Mouse (Mus musculus): Measurements from ENCODE around the gene Tex26. TPM values are rescaled to one million over a fixed set of nuclear protein-coding genes. Genes with fewer than 3 reads are reported as not detected.
A peak's percentile ranks its signal among the peaks of the same experiment; 100 is the strongest.

Tex26 gene
- polyA plus RNA-seq, 1 experiment from 2014 or later = 0.62 TPM

DNA sequence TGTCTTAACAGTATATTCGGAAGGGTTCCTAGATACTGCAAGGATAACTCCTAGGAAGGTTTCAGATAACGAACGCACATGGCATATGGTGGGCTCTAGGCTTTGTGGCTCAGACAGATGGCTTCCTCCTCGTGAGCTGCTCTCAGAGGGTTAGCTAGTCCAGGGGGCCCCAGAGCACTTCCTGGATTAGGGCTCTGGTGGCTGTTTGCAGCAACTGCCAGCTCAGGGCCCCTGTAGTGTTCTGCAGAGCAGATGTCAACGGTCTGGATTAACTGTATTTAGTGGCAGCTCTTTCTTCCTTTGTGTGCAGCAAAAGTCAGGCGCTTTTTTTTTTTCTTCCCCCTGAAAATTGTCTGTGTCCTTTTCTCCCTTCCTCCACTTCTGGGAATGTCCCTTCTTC is 11.1 kb upstream of the Tex26 start:
- Histone ChIP-seq H3K9me3 (ENCODE audit: control insufficient read depth, low read length) (no peaks in the 10 kb centered on the region), H3K4me1 (ENCODE audit: control insufficient read depth, insufficient read depth, low read length) (peaks cover 8% of the 10 kb centered on the region; the same call in 1 of the 2 replicates), H3K9ac (replicated peaks; ENCODE audit: low read depth, low read length) (0 out of 2 replicates have a peak overlapping the region, but pooled peaks have one; percentile 8), H3K36me3 (ENCODE audit: control insufficient read depth, insufficient read depth, low read length) (no peaks in the 10 kb centered on the region), H3K4me3 (ENCODE audit: low read depth, low read length) (no peak overlapping the region), H3K4me2 (ENCODE audit: low read depth, low read length) (no peak overlapping the region), H3K27me3 (ENCODE audit: control insufficient read depth, insufficient read depth, low read length) (no peaks in the 10 kb centered on the region), H3K27ac (ENCODE audit: low read depth, low read length) (0 out of 2 replicates have a peak overlapping the region, but pooled peaks have one; percentile 7)
- peak; percentile 49; the same call in 1 of the 2 replicates for ATAC-seq (ENCODE audit: low read depth)
- WGBS = 12% methylated on average over 6 of the region's 6 CpGs

DNA sequence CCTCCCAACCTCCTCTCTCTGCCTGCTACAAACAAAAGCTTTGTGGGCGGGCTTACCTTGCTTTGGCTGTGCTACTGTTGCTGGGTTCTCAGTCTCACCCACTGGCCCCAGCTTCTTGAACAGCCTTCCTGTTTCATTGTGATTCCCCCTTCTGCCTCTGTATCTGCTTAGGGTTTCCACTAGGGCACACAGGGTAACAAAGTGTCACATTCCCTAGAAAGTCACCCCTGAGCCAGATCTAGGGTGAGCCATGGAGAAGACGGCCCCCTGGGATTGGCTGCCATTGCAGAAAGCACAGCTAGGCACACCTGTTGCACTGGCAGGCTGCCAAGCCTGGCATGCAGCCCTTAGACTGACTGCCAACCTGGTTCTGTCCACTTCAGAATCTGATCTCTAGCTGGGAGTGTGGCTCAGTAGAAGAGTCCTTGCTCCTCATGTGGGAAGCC is 10.6 kb upstream of the Tex26 start:
- Histone ChIP-seq H3K27ac (ENCODE audit: low read depth, low read length) (0 out of 2 replicates have a peak overlapping the region, but pooled peaks have one; percentile 7), H3K27me3 (ENCODE audit: control insufficient read depth, insufficient read depth, low read length) (no peaks in the 10 kb centered on the region), H3K4me3 (ENCODE audit: low read depth, low read length) (no peak overlapping the region), H3K9ac (replicated peaks; ENCODE audit: low read depth, low read length) (no peak overlapping the region), H3K36me3 (ENCODE audit: control insufficient read depth, insufficient read depth, low read length) (no peaks in the 10 kb centered on the region), H3K9me3 (ENCODE audit: control insufficient read depth, low read length) (no peaks in the 10 kb centered on the region), H3K4me1 (ENCODE audit: control insufficient read depth, insufficient read depth, low read length) (peaks cover 8% of the 10 kb centered on the region; the same call in 1 of the 2 replicates), H3K4me2 (ENCODE audit: low read depth, low read length) (no peak overlapping the region)
- 45% methylated on average over 2 of the region's 2 CpGs for WGBS
- no peak for ATAC-seq (ENCODE audit: low read depth)

DNA sequence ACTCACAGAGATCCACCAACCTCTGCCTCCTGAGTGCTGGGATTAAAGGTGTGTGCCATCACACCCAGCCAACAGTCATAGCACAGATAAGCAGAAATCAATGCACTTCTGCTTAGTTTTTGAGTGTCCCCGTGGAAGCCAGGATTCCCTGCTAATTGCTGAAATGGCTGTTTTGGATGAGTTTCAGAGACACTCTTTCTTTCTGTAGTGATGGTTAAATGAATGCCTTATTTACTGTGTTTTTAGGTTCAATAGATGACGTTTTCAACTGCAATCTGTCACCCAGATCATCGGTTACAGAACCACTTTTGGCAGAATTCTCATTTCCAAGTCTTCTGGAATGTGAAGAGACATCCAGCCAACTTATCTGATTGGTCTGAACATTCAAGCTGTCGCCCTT is 9.9 kb upstream of the Tex26 start:
- ATAC-seq (ENCODE audit: low read depth) = no peak
- H3K4me1 ChIP-seq (ENCODE audit: control insufficient read depth, insufficient read depth, low read length) = peaks cover 8% of the 10 kb centered on the region; the same call in 1 of the 2 replicates
- H3K9me3 ChIP-seq (ENCODE audit: control insufficient read depth, low read length) = no peaks in the 10 kb centered on the region
- no peak overlapping the region for H3K9ac ChIP-seq (replicated peaks; ENCODE audit: low read depth, low read length)
- no peak overlapping the region for H3K4me3 ChIP-seq (ENCODE audit: low read depth, low read length)
- H3K4me2 ChIP-seq (ENCODE audit: low read depth, low read length) = no peak overlapping the region
- H3K36me3 ChIP-seq (ENCODE audit: control insufficient read depth, insufficient read depth, low read length) = no peaks in the 10 kb centered on the region
- no peaks in the 10 kb centered on the region for H3K27me3 ChIP-seq (ENCODE audit: control insufficient read depth, insufficient read depth, low read length)
- no peak overlapping the region for H3K27ac ChIP-seq (ENCODE audit: low read depth, low read length)
- 80% methylated on average over 4 of the region's 4 CpGs for WGBS

DNA sequence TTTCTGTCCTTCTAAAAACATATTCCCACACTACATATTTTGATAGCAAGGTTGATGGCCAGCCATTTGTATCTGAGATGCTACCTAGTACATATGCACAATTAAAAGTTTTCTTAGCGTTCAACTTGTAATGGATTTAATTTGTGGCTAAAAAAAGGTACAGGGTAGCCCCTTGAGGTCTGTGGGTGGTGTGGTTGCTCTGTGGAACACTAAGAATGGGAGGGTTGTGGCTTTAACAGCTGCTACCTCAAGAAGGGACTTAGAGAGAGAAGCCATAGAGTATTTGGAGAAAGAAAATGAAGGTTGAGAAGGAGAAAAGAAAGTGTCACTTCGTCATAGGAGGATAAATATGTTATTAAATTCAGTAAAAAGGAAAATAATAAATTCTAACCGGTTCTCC is 8.5 kb upstream of the Tex26 start:
- H3K4me3 ChIP-seq (ENCODE audit: low read depth, low read length) = no peak overlapping the region
- H3K4me2 ChIP-seq (ENCODE audit: low read depth, low read length) = no peak overlapping the region
- 91% methylated on average over 3 of the region's 3 CpGs for WGBS
- no peak overlapping the region for H3K27ac ChIP-seq (ENCODE audit: low read depth, low read length)
- H3K36me3 ChIP-seq (ENCODE audit: control insufficient read depth, insufficient read depth, low read length) = no peaks in the 10 kb centered on the region
- H3K9ac ChIP-seq (replicated peaks; ENCODE audit: low read depth, low read length) = no peak overlapping the region
- no peaks in the 10 kb centered on the region for H3K27me3 ChIP-seq (ENCODE audit: control insufficient read depth, insufficient read depth, low read length)
- H3K9me3 ChIP-seq (ENCODE audit: control insufficient read depth, low read length) = no peaks in the 10 kb centered on the region
- H3K4me1 ChIP-seq (ENCODE audit: control insufficient read depth, insufficient read depth, low read length) = peaks cover 8% of the 10 kb centered on the region; the same call in 1 of the 2 replicates
- no peak for ATAC-seq (ENCODE audit: low read depth)

DNA sequence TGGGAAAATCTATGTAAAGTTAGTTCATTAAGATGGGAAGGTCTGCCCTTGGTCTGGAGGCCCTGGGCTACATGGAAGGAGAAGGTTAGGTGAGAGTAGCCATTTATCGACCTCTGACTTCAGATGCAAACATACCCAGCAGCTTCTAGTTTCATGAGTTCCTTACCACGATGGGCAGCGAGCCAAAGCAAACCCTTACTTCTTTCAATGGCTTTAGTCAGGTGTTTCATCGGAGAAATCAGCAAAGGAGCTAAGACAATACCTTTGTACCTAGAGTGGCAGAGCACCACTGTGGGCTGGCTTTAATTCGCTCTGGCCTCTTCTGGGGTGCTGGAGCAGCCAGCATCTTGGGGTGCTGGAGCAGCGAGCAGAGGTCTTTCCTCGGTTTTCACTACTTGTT is 5.8 kb upstream of the Tex26 start:
- Histone ChIP-seq H3K27ac (ENCODE audit: low read depth, low read length) (no peak overlapping the region), H3K4me1 (ENCODE audit: control insufficient read depth, insufficient read depth, low read length) (peaks cover 4% of the 10 kb centered on the region; the same call in 1 of the 2 replicates), H3K4me3 (ENCODE audit: low read depth, low read length) (no peak overlapping the region), H3K27me3 (ENCODE audit: control insufficient read depth, insufficient read depth, low read length) (no peaks in the 10 kb centered on the region), H3K4me2 (ENCODE audit: low read depth, low read length) (no peak overlapping the region), H3K36me3 (ENCODE audit: control insufficient read depth, insufficient read depth, low read length) (no peaks in the 10 kb centered on the region), H3K9me3 (ENCODE audit: control insufficient read depth, low read length) (no peaks in the 10 kb centered on the region), H3K9ac (replicated peaks; ENCODE audit: low read depth, low read length) (no peak overlapping the region)
- 74% methylated on average over 7 of the region's 7 CpGs for WGBS
- no peak for ATAC-seq (ENCODE audit: low read depth)

DNA sequence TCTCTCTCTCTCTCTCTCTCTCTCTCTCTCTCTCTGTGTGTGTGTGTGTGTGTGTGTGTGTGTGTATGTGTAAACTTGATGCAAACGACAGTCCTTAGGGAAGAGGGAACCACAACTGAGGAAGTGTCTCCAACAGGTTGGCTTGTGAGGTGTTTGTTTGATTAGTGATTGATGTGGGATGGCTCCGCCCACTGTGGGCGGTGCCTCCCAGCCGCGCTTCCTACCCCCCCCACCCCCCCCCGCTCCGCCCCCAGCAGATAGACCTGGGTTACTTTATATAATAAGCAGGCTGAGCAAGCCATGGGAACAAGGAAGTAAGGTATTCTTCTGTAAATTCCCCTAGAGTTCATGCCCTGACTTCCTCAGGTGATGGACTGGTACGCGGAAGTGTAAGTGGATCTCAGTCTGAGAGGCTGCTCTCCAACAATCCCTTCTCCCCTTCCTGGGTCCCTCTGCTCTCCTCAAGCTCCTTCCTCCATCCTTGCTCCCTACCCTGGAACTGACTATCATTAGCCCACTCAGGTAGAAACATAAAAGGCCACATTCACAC is 5.2 kb upstream of the Tex26 start:
- H3K9ac ChIP-seq (replicated peaks; ENCODE audit: low read depth, low read length) = no peak overlapping the region
- H3K4me1 ChIP-seq (ENCODE audit: control insufficient read depth, insufficient read depth, low read length) = peaks cover 5% of the 10 kb centered on the region; the same call in 1 of the 2 replicates
- H3K36me3 ChIP-seq (ENCODE audit: control insufficient read depth, insufficient read depth, low read length) = no peaks in the 10 kb centered on the region
- H3K27me3 ChIP-seq (ENCODE audit: control insufficient read depth, insufficient read depth, low read length) = no peaks in the 10 kb centered on the region
- ATAC-seq (ENCODE audit: low read depth) = no peak
- WGBS = 35% methylated on average over 9 of the region's 9 CpGs
- H3K4me2 ChIP-seq (ENCODE audit: low read depth, low read length) = no peak overlapping the region
- H3K4me3 ChIP-seq (ENCODE audit: low read depth, low read length) = no peak overlapping the region
- no peak overlapping the region for H3K27ac ChIP-seq (ENCODE audit: low read depth, low read length)
- no peaks in the 10 kb centered on the region for H3K9me3 ChIP-seq (ENCODE audit: control insufficient read depth, low read length)

DNA sequence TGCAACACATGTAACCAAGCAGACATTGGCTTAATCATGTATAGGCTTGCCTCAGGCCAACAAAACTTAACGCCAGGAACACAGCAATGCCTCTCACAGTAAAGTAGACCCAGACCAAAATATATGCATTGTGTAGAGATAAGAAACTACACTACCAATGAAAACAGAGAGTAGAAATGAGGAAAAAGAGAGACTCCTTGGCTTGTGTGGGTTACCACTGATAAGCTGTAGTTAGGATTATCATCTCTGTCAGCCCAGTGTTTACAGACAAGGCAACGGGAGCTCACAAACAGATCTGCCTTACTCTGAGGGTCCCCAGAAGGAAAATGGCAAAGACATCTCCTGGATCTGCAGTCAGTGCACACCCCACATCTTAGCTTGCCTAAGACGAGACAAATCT is 2.9 kb upstream of the Tex26 start:
- ATAC-seq (ENCODE audit: low read depth) = no peak
- H3K27me3 ChIP-seq (ENCODE audit: control insufficient read depth, insufficient read depth, low read length) = no peaks in the 10 kb centered on the region
- no peak overlapping the region for H3K9ac ChIP-seq (replicated peaks; ENCODE audit: low read depth, low read length)
- H3K27ac ChIP-seq (ENCODE audit: low read depth, low read length) = no peak overlapping the region
- no peak overlapping the region for H3K4me3 ChIP-seq (ENCODE audit: low read depth, low read length)
- H3K36me3 ChIP-seq (ENCODE audit: control insufficient read depth, insufficient read depth, low read length) = no peaks in the 10 kb centered on the region
- 82% methylated on average over 3 of the region's 3 CpGs for WGBS
- no peaks in the 10 kb centered on the region for H3K9me3 ChIP-seq (ENCODE audit: control insufficient read depth, low read length)
- H3K4me2 ChIP-seq (ENCODE audit: low read depth, low read length) = no peak overlapping the region
- peaks cover 15% of the 10 kb centered on the region; the same call in 1 of the 2 replicates for H3K4me1 ChIP-seq (ENCODE audit: control insufficient read depth, insufficient read depth, low read length)

DNA sequence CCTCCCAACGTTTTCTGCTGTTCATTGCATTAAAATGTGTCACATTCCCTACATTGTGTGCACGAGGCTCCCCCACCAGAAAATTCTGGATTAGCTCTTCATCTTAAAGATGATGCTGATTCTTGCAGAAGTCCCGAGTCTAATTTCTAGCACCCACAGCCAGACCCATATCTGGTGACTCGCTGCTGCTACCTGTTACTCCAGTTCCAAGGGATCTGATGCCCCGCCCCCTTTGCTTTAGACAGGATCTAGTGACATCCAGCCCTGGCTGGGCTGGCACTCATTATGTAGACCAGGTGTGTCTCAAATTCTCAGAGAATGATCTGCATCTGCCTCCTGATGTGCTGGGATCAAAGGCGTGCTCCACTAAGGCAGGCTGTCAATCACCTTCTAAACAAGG is 2.3 kb upstream of the Tex26 start:
- 83% methylated on average over 6 of the region's 6 CpGs for WGBS
- no peaks in the 10 kb centered on the region for H3K9me3 ChIP-seq (ENCODE audit: control insufficient read depth, low read length)
- peaks cover 18% of the 10 kb centered on the region; the same call in 1 of the 2 replicates for H3K4me1 ChIP-seq (ENCODE audit: control insufficient read depth, insufficient read depth, low read length)
- H3K4me2 ChIP-seq (ENCODE audit: low read depth, low read length) = no peak overlapping the region
- no peak overlapping the region for H3K4me3 ChIP-seq (ENCODE audit: low read depth, low read length)
- H3K9ac ChIP-seq (replicated peaks; ENCODE audit: low read depth, low read length) = no peak overlapping the region
- no peak overlapping the region for H3K27ac ChIP-seq (ENCODE audit: low read depth, low read length)
- ATAC-seq (ENCODE audit: low read depth) = no peak
- no peaks in the 10 kb centered on the region for H3K27me3 ChIP-seq (ENCODE audit: control insufficient read depth, insufficient read depth, low read length)
- no peaks in the 10 kb centered on the region for H3K36me3 ChIP-seq (ENCODE audit: control insufficient read depth, insufficient read depth, low read length)

DNA sequence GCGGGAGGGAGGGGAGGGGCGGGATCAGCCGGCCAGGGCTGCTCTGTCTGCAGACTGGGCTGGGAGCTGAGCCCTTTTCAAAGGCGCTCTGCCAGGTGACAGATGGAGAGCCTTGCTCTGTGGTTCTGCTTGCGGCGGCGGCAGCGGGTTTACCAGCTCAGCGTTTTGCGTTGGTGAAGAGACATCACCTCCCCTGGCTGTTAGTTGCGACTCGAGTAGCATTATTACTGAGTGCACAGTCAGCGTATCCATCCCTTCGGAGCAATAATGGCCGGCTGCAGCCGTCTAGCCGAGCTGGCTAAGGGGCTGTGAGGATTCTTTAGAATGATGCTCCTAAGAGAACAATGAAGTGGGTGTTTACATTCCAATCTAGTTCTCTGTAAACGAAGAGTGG is 717 bp downstream of the Tex26 start:
- no peaks in the 10 kb centered on the region for H3K36me3 ChIP-seq (ENCODE audit: control insufficient read depth, insufficient read depth, low read length)
- peak overlapping the region; percentile 32 for H3K4me3 ChIP-seq (ENCODE audit: low read depth, low read length)
- 0% methylated on average over 18 of the region's 18 CpGs for WGBS
- peak; percentile 88 for ATAC-seq (ENCODE audit: low read depth)
- H3K27ac ChIP-seq (ENCODE audit: low read depth, low read length) = peak overlapping the region; percentile 98
- H3K9me3 ChIP-seq (ENCODE audit: control insufficient read depth, low read length) = no peaks in the 10 kb centered on the region
- peak overlapping the region; percentile 57 for H3K4me2 ChIP-seq (ENCODE audit: low read depth, low read length)
- H3K9ac ChIP-seq (replicated peaks; ENCODE audit: low read depth, low read length) = peak overlapping the region; percentile 47
- H3K4me1 ChIP-seq (ENCODE audit: control insufficient read depth, insufficient read depth, low read length) = peaks cover 18% of the 10 kb centered on the region; the same call in 1 of the 2 replicates
- no peaks in the 10 kb centered on the region for H3K27me3 ChIP-seq (ENCODE audit: control insufficient read depth, insufficient read depth, low read length)
